Mouse (Mus musculus): ENCODE results near the gene St5. TPM values are rescaled to one million over a fixed set of nuclear protein-coding genes. Genes with fewer than 3 reads are reported as not detected.

St5 gene
- polyA plus RNA-seq, 1 experiment from 2014 or later, result 40.3 TPM

GRCm38 (mm10) chr7:109493319-109494316 is 209.8 kb downstream of the St5 start:
- DNase-seq (ENCODE audit: low spot score), result peak; percentile 16
- 10% methylated on average over 21 of the region's 21 CpGs for WGBS
- no peak; the same call in 1 of the 2 replicates for ATAC-seq (replicated peaks; ENCODE audit: low FRiP score, low read depth)
- H3K9me3 ChIP-seq (replicated peaks; ENCODE audit: low read length), result no peaks in the 10 kb centered on the region
- H3K4me1 ChIP-seq (replicated peaks; ENCODE audit: insufficient read depth, low read length), result peaks cover 5% of the 10 kb centered on the region; the same call in 1 of the 2 replicates
- H3K4me3 ChIP-seq (replicated peaks; ENCODE audit: low read depth, low read length), result no peak overlapping the region; the same call in 1 of the 2 replicates
- H3K27ac ChIP-seq, result no peak overlapping the region
- no peak for TF ChIP-seq CTCF (IDR thresholded peaks at IDR 0.05; ENCODE audit: low read depth)
- H3K27me3 ChIP-seq (ENCODE audit: insufficient read depth, low read length), result no peaks in the 10 kb centered on the region
- H3K4me2 ChIP-seq (ENCODE audit: low read length), result peak overlapping the region; percentile 42
- no peaks in the 10 kb centered on the region for H3K36me3 ChIP-seq (ENCODE audit: insufficient read depth, low read length)
- H3K9ac ChIP-seq (ENCODE audit: low read depth, low read length), result no peak overlapping the region

GRCm38 (mm10) chr7:109492616-109493318 is 210.6 kb downstream of the St5 start:
- WGBS, result 66% methylated on average over 18 of the region's 18 CpGs
- Histone ChIP-seq H3K4me2 (ENCODE audit: low read length) (no peak overlapping the region), H3K27ac (no peak overlapping the region), H3K4me1 (replicated peaks; ENCODE audit: insufficient read depth, low read length) (peaks cover 5% of the 10 kb centered on the region; the same call in 1 of the 2 replicates), H3K4me3 (replicated peaks; ENCODE audit: low read depth, low read length) (no peak overlapping the region), H3K36me3 (ENCODE audit: insufficient read depth, low read length) (no peaks in the 10 kb centered on the region), H3K9ac (ENCODE audit: low read depth, low read length) (no peak overlapping the region), H3K9me3 (replicated peaks; ENCODE audit: low read length) (no peaks in the 10 kb centered on the region), H3K27me3 (ENCODE audit: insufficient read depth, low read length) (no peaks in the 10 kb centered on the region)
- DNase-seq (ENCODE audit: low spot score), result no peak
- no peak for TF ChIP-seq CTCF (IDR thresholded peaks at IDR 0.05; ENCODE audit: low read depth)
- no peak for ATAC-seq (replicated peaks; ENCODE audit: low FRiP score, low read depth)

- no peaks in the 10 kb centered on the region for H3K9me3 ChIP-seq (replicated peaks; ENCODE audit: low read length)
- no peaks in the 10 kb centered on the region for H3K27me3 ChIP-seq (ENCODE audit: insufficient read depth, low read length)
- ATAC-seq (replicated peaks; ENCODE audit: low FRiP score, low read depth) (no peak), DNase-seq (ENCODE audit: low spot score) (no peak)
- TF ChIP-seq CTCF (IDR thresholded peaks at IDR 0.05; ENCODE audit: low read depth), result no peak
- H3K27ac ChIP-seq, result no peak overlapping the region
- H3K4me1 ChIP-seq (replicated peaks; ENCODE audit: insufficient read depth, low read length), result no peaks in the 10 kb centered on the region
- H3K4me3 ChIP-seq (replicated peaks; ENCODE audit: low read depth, low read length), result no peak overlapping the region
- no peaks in the 10 kb centered on the region for H3K36me3 ChIP-seq (ENCODE audit: insufficient read depth, low read length)
- WGBS, result 66% methylated on average over 5 of the region's 5 CpGs
- H3K9ac ChIP-seq (ENCODE audit: low read depth, low read length), result no peak overlapping the region
- no peak overlapping the region for H3K4me2 ChIP-seq (ENCODE audit: low read length)
Observed at GRCm38 (mm10) chr7:109484221-109484620, 219.2 kb downstream of the St5 start.

GRCm38 (mm10) chr7:109480765-109481197 is 222.6 kb downstream of the St5 start:
- no peaks in the 10 kb centered on the region for H3K27me3 ChIP-seq (ENCODE audit: insufficient read depth, low read length)
- H3K36me3 ChIP-seq (ENCODE audit: insufficient read depth, low read length), result no peaks in the 10 kb centered on the region
- H3K4me2 ChIP-seq (ENCODE audit: low read length), result peak overlapping the region; percentile 28
- no peak overlapping the region for H3K4me3 ChIP-seq (replicated peaks; ENCODE audit: low read depth, low read length)
- H3K9ac ChIP-seq (ENCODE audit: low read depth, low read length), result no peak overlapping the region
- 10% methylated on average over 7 of the region's 7 CpGs for WGBS
- H3K27ac ChIP-seq, result no peak overlapping the region
- H3K9me3 ChIP-seq (replicated peaks; ENCODE audit: low read length), result no peaks in the 10 kb centered on the region
- peak; percentile 43; the same call in 1 of the 2 replicates for TF ChIP-seq CTCF (IDR thresholded peaks at IDR 0.05; ENCODE audit: low read depth)
- H3K4me1 ChIP-seq (replicated peaks; ENCODE audit: insufficient read depth, low read length), result no peaks in the 10 kb centered on the region
- ATAC-seq (replicated peaks; ENCODE audit: low FRiP score, low read depth) (peak; percentile 25; the same call in 1 of the 2 replicates), DNase-seq (ENCODE audit: low spot score) (peak; percentile 76)

GRCm38 (mm10) chr7:109477926-109478325 is 225.5 kb downstream of the St5 start:
- no peak for TF ChIP-seq CTCF (IDR thresholded peaks at IDR 0.05; ENCODE audit: low read depth)
- ATAC-seq (replicated peaks; ENCODE audit: low FRiP score, low read depth) (no peak), DNase-seq (ENCODE audit: low spot score) (no peak)
- no peaks in the 10 kb centered on the region for H3K27me3 ChIP-seq (ENCODE audit: insufficient read depth, low read length)
- no peak overlapping the region for H3K4me2 ChIP-seq (ENCODE audit: low read length)
- H3K36me3 ChIP-seq (ENCODE audit: insufficient read depth, low read length), result no peaks in the 10 kb centered on the region
- no peaks in the 10 kb centered on the region for H3K9me3 ChIP-seq (replicated peaks; ENCODE audit: low read length)
- H3K9ac ChIP-seq (ENCODE audit: low read depth, low read length), result no peak overlapping the region
- H3K4me3 ChIP-seq (replicated peaks; ENCODE audit: low read depth, low read length), result no peak overlapping the region
- H3K27ac ChIP-seq, result no peak overlapping the region
- 49% methylated on average over 3 of the region's 3 CpGs for WGBS
- no peaks in the 10 kb centered on the region for H3K4me1 ChIP-seq (replicated peaks; ENCODE audit: insufficient read depth, low read length)

Small RNA genes lying within 50 kb of the gene (microRNA-seq; reads per million reads assigned to microRNA genes)
- gene Gm47284, result not detected

Other genes starting within 250 kb of the St5 start
- 0.05 TPM in 1 of 2 replicates, not detected in the other for gene Trim66, start 195.5 kb downstream of the St5 start, polyA plus RNA-seq (2015; fragmentation: Nextera tagmentation; extraction: Ambion mirVana)
- gene Rpl27a, start 184.5 kb downstream of the St5 start, polyA plus RNA-seq (2015; fragmentation: Nextera tagmentation; extraction: Ambion mirVana), result 156 and 166 TPM in 2 replicates
- gene Akip1, start 85 bp upstream of the St5 start, polyA plus RNA-seq (2015; fragmentation: Nextera tagmentation; extraction: Ambion mirVana), result 33.1 and 33.6 TPM in 2 replicates
- not detected in 2 replicates for gene BC051019, start 20.2 kb upstream of the St5 start, polyA plus RNA-seq (2015; fragmentation: Nextera tagmentation; extraction: Ambion mirVana)
- 0.61 and 0.68 TPM in 2 replicates for gene Ascl3, start 28.1 kb upstream of the St5 start, polyA plus RNA-seq (2015; fragmentation: Nextera tagmentation; extraction: Ambion mirVana)
- gene Tmem9b, start 49.3 kb upstream of the St5 start, polyA plus RNA-seq (2015; fragmentation: Nextera tagmentation; extraction: Ambion mirVana), result 94.9 and 95.7 TPM in 2 replicates
- 0.74 and 1.6 TPM in 2 replicates for gene Nrip3, start 78.4 kb upstream of the St5 start, polyA plus RNA-seq (2015; fragmentation: Nextera tagmentation; extraction: Ambion mirVana)
- 2.0 and 2.2 TPM in 2 replicates for gene Scube2, start 162.1 kb upstream of the St5 start, polyA plus RNA-seq (2015; fragmentation: Nextera tagmentation; extraction: Ambion mirVana)

All from kidney, postnatal 0 days (tissue).